Mouse (Mus musculus): Measurements from ENCODE around the gene Kdelr1. TPM values are rescaled to one million over a fixed set of nuclear protein-coding genes. Genes with fewer than 3 reads are reported as not detected.
A peak's percentile ranks its signal among the peaks of the same experiment; 100 is the strongest.

The Kdelr1 gene
- polyA plus RNA-seq (2012; rRNA removed), result 67.4 and 82.4 TPM in 2 replicates

DNA sequence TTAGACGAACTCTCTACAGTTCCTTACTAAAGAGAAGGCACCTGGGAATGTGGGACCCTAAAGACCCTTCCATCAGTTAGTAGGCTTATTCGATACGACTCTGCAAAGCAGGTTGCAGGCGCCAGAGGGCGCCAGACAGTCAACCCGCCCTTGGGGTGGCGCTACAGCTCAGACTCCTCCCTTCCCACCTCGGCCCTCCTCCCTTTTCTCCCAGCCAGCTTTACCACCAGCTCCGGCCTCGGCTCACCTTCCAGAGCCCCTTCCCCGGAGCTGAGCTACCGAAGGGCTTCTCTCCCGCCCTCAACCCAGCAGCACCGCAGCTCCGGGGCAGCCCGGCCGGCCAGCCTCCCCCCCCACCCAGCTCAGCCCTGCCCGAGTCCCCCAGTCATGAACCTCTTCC lies at the start of gene Kdelr1:
TSS of gene Kdelr1 (plus strand) at position 149 of the 400 bp plus-strand sequence.
- H3K4me1 ChIP-seq (ENCODE audit: control insufficient read depth, insufficient read depth, low read length), result peaks cover 44% of the 10 kb centered on the region
- peak; percentile 31; the same call in 1 of the 2 replicates for TF ChIP-seq POLR2A (IDR thresholded peaks at IDR 0.05; ENCODE audit: control insufficient read depth, low read depth, low read length)
- TF ChIP-seq CTCF (IDR thresholded peaks at IDR 0.05; ENCODE audit: control insufficient read depth, insufficient read depth, insufficient replicate concordance, low read depth, low read length), result peak; percentile 91; the same call in 1 of the 2 replicates
- no peaks in the 10 kb centered on the region for H3K27me3 ChIP-seq (ENCODE audit: control insufficient read depth, insufficient read depth, low read length)
- no peaks in the 10 kb centered on the region; the same call in 1 of the 2 replicates for H3K36me3 ChIP-seq (ENCODE audit: control insufficient read depth, insufficient read depth, low read length)
- H3K27ac ChIP-seq (ENCODE audit: control insufficient read depth, insufficient read depth, low read depth, low read length), result peak within 1 kb of the TSS; percentile 87
- peak within 1 kb of the TSS; percentile 94 for H3K4me3 ChIP-seq (ENCODE audit: control insufficient read depth, low read depth, low read length)

GRCm38 (mm10) chr7:45824598-45824997 lies 48.0 kb upstream of the Kdelr1 start, which contains the start of gene Kcnj14:
Gene Kcnj14 (minus strand): TSS chr7:45824782.
- Histone ChIP-seq H3K27me3 (ENCODE audit: control insufficient read depth, insufficient read depth, low read length) (no peaks in the 10 kb centered on the region), H3K27ac (ENCODE audit: control insufficient read depth, insufficient read depth, low read depth, low read length) (no peak within 1 kb of the TSS), H3K4me3 (ENCODE audit: control insufficient read depth, low read depth, low read length) (no peak within 1 kb of the TSS), H3K4me1 (ENCODE audit: control insufficient read depth, insufficient read depth, low read length) (peaks cover 2% of the 10 kb centered on the region), H3K36me3 (ENCODE audit: control insufficient read depth, insufficient read depth, low read length) (peaks cover 3% of the 10 kb centered on the region)
- TF ChIP-seq CTCF (IDR thresholded peaks at IDR 0.05; ENCODE audit: control insufficient read depth, insufficient read depth, insufficient replicate concordance, low read depth, low read length), result no peak
- TF ChIP-seq POLR2A (IDR thresholded peaks at IDR 0.05; ENCODE audit: control insufficient read depth, low read depth, low read length), result no peak

- no peaks in the 10 kb centered on the region for H3K27me3 ChIP-seq (ENCODE audit: control insufficient read depth, insufficient read depth, low read length)
- no peak overlapping the region for H3K27ac ChIP-seq (ENCODE audit: control insufficient read depth, insufficient read depth, low read depth, low read length)
- peaks cover 3% of the 10 kb centered on the region for H3K36me3 ChIP-seq (ENCODE audit: control insufficient read depth, insufficient read depth, low read length)
- no peak overlapping the region for H3K4me3 ChIP-seq (ENCODE audit: control insufficient read depth, low read depth, low read length)
- H3K4me1 ChIP-seq (ENCODE audit: control insufficient read depth, insufficient read depth, low read length), result peaks cover 6% of the 10 kb centered on the region
- TF ChIP-seq POLR2A (IDR thresholded peaks at IDR 0.05; ENCODE audit: control insufficient read depth, low read depth, low read length), result no peak
- no peak for TF ChIP-seq CTCF (IDR thresholded peaks at IDR 0.05; ENCODE audit: control insufficient read depth, insufficient read depth, insufficient replicate concordance, low read depth, low read length)
These were observed 45.9 kb upstream of the Kdelr1 start for GRCm38 (mm10) chr7:45826631-45827030.

DNA sequence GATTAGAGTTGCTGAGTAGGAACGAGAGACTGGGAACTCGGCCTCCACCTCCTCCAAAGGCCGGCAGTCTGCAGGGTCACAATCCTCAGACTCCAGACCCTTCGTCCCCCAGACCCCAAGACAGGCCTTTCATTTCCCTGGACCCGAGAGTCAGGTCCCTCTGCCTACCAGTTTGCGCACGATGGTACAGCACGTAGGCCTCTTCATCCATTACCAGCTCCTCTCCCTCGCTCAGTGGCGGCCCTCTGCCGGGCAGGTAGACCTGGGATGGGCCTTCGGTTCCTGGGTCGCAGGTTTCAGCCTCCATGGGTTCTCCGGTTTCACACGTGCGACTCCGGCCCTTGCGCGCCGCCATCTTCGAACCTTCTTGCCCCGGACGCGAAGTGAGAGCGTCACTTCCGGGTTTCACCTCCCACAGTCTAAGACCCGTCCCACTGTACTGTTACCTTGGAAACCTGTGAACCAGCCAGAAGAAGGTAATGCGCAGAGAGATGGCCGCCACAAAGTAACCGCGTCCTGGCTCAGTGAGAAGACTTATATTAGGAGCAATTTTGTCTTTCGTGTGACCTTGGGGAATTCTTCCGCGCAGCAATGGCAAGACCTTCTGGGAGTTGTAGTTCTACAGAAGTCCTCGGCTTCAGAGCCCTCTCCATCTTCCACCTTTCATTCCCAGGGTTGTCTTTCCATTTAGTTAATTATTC lies 42.0 kb upstream of the Kdelr1 start, which contains the start of gene Grwd1:
TSS of gene Grwd1 (minus strand) at position 518 of the 701 bp plus-strand sequence.
- no peaks in the 10 kb centered on the region for H3K27me3 ChIP-seq (ENCODE audit: control insufficient read depth, insufficient read depth, low read length)
- peaks cover 24% of the 10 kb centered on the region for H3K4me1 ChIP-seq (ENCODE audit: control insufficient read depth, insufficient read depth, low read length)
- no peaks in the 10 kb centered on the region; the same call in none of the 2 replicates for H3K36me3 ChIP-seq (ENCODE audit: control insufficient read depth, insufficient read depth, low read length)
- peak within 1 kb of the TSS; percentile 76 for H3K27ac ChIP-seq (ENCODE audit: control insufficient read depth, insufficient read depth, low read depth, low read length)
- H3K4me3 ChIP-seq (ENCODE audit: control insufficient read depth, low read depth, low read length), result peak within 1 kb of the TSS; percentile 96
- no peak for TF ChIP-seq CTCF (IDR thresholded peaks at IDR 0.05; ENCODE audit: control insufficient read depth, insufficient read depth, insufficient replicate concordance, low read depth, low read length)
- TF ChIP-seq POLR2A (IDR thresholded peaks at IDR 0.05; ENCODE audit: control insufficient read depth, low read depth, low read length), result peak; percentile 56

DNA sequence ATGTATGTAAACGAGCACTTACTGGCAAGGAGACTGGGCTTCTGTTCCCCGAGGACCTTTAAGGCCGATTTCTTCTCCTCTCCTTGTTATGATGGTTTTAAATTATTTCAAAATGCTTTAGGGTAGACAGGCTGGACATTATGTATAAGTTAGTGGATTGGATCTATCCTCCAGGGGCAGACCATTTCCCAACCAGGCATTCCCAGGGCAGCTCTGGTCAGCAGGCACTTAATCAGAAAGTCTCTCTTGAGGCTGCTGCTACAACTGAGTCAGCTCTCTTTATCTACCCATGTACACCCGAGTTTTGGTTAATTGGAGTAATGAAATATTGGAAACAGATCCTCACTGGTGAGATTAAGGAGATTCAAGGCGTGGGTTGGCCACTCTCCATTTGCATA lies 41.4 kb upstream of the Kdelr1 start:
- Histone ChIP-seq H3K4me1 (ENCODE audit: control insufficient read depth, insufficient read depth, low read length) (peaks cover 24% of the 10 kb centered on the region), H3K27ac (ENCODE audit: control insufficient read depth, insufficient read depth, low read depth, low read length) (no peak overlapping the region), H3K36me3 (ENCODE audit: control insufficient read depth, insufficient read depth, low read length) (no peaks in the 10 kb centered on the region; the same call in none of the 2 replicates), H3K27me3 (ENCODE audit: control insufficient read depth, insufficient read depth, low read length) (no peaks in the 10 kb centered on the region), H3K4me3 (ENCODE audit: control insufficient read depth, low read depth, low read length) (peak overlapping the region; percentile 96)
- TF ChIP-seq CTCF (IDR thresholded peaks at IDR 0.05; ENCODE audit: control insufficient read depth, insufficient read depth, insufficient replicate concordance, low read depth, low read length) (no peak), POLR2A (IDR thresholded peaks at IDR 0.05; ENCODE audit: control insufficient read depth, low read depth, low read length) (no peak)

- TF ChIP-seq POLR2A (IDR thresholded peaks at IDR 0.05; ENCODE audit: control insufficient read depth, low read depth, low read length) (no peak; the same call in 1 of the 2 replicates), CTCF (IDR thresholded peaks at IDR 0.05; ENCODE audit: control insufficient read depth, insufficient read depth, insufficient replicate concordance, low read depth, low read length) (no peak)
- H3K4me3 ChIP-seq (ENCODE audit: control insufficient read depth, low read depth, low read length), result peak overlapping the region; percentile 96
- peaks cover 24% of the 10 kb centered on the region for H3K4me1 ChIP-seq (ENCODE audit: control insufficient read depth, insufficient read depth, low read length)
- no peak overlapping the region for H3K27ac ChIP-seq (ENCODE audit: control insufficient read depth, insufficient read depth, low read depth, low read length)
- H3K36me3 ChIP-seq (ENCODE audit: control insufficient read depth, insufficient read depth, low read length), result no peaks in the 10 kb centered on the region; the same call in none of the 2 replicates
- no peaks in the 10 kb centered on the region for H3K27me3 ChIP-seq (ENCODE audit: control insufficient read depth, insufficient read depth, low read length)
These were observed 40.1 kb upstream of the Kdelr1 start for GRCm38 (mm10) chr7:45832428-45832827.

DNA sequence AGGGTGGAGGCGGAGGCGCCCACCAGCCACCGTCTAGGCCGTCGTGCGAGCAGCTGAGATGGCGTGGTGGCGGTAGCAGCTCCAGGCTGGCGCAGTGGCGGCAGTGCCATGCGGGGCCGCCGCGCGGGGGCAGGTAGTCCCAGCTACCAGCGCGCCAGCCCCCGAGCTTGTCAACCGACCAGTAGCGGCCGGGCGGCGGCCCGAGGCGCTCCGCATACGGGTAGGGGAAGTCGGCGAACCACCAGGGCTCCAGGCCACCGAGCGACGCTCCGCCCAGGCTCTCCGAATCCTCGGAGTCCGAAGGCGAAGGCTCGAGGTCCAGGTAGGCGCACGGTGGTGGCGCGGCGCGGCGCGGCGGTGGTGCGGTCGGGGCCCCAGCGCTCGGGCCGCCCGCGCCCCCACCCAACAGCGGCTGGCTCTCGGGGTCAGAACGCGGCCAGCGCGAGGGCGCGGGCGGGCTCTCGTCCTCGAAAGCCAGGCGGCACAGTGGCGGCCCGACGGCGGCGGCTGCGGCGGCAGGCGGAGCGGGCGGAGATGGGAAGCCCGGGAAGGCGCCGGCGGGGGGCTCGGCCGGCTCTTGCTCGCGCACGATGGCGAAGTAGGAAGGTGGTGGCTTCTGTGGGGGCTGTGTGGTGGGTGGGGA lies 39.3 kb upstream of the Kdelr1 start:
- Histone ChIP-seq H3K36me3 (ENCODE audit: control insufficient read depth, insufficient read depth, low read length) (no peaks in the 10 kb centered on the region; the same call in none of the 2 replicates), H3K4me1 (ENCODE audit: control insufficient read depth, insufficient read depth, low read length) (peaks cover 24% of the 10 kb centered on the region), H3K27me3 (ENCODE audit: control insufficient read depth, insufficient read depth, low read length) (no peaks in the 10 kb centered on the region), H3K27ac (ENCODE audit: control insufficient read depth, insufficient read depth, low read depth, low read length) (peak overlapping the region; percentile 71), H3K4me3 (ENCODE audit: control insufficient read depth, low read depth, low read length) (peak overlapping the region; percentile 96)
- TF ChIP-seq POLR2A (IDR thresholded peaks at IDR 0.05; ENCODE audit: control insufficient read depth, low read depth, low read length) (no peak), CTCF (IDR thresholded peaks at IDR 0.05; ENCODE audit: control insufficient read depth, insufficient read depth, insufficient replicate concordance, low read depth, low read length) (no peak)

Data from testis, adult 2 months (tissue).